Mouse (Mus musculus): ENCODE measurements at regions not wholly inside any gene's neighbourhood (a gene's known extent, or its start where the extent isn't known, plus 50 kb on each side); places are given as distances from the start of the nearest gene placed in this dataset.
A peak's percentile ranks its signal among the peaks of the same experiment; 100 is the strongest.

DNA sequence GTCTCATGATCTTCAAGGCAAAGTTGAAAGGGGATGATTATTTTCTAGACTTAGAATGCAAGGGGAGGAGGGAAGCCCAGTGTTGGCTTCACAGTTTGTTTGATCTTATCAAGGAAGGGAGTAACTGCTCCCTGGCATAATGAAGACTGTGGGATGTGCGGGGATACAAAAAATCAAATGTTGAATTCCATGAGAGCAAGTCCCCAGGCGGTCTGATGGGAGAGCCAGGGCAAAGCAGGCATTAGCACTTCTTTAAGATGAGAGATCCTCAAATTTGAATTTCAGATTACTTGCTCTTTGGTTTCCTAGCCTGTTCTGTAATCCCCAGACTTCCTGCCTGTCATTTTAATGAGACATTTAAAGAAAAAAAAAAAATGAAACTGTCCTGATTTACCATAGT lies 525.6 kb upstream of the Man1a start:
- Histone ChIP-seq H3K4me3 (replicated peaks; ENCODE audit: low read length) (no peak overlapping the region), H3K27me3 (ENCODE audit: insufficient read depth, low read length) (no peaks in the 10 kb centered on the region), H3K9me3 (ENCODE audit: low read length) (no peaks in the 10 kb centered on the region), H3K36me3 (ENCODE audit: insufficient read depth, low read length) (no peaks in the 10 kb centered on the region), H3K4me1 (replicated peaks; ENCODE audit: low read depth, low read length) (no peaks in the 10 kb centered on the region)
- TF ChIP-seq POU5F1 (IDR thresholded peaks at IDR 0.05; ENCODE audit: borderline replicate concordance, low read length): no peak

DNA sequence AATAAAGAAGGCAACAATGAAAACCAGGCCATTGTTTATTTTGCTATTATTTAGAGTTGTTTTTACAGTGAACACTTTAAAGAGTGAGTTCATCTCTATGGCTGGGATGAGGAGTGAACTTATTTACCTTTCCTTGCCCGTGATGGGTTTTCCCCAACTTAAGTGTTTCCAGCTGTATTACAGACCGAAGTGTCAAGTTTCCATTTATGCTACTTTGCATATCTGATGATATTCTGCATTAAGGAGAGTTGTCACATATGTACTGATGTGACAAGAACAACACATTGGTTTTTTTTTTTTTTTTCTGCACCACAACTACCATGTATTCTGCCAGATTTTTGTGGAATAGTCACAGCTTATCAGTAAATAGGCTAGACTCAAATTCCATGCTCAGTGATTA lies 518.7 kb upstream of the Man1a start:
- Histone ChIP-seq H3K9me3 (ENCODE audit: low read length) (peaks cover 22% of the 10 kb centered on the region), H3K4me1 (replicated peaks; ENCODE audit: low read depth, low read length) (no peaks in the 10 kb centered on the region), H3K36me3 (ENCODE audit: insufficient read depth, low read length) (no peaks in the 10 kb centered on the region), H3K4me3 (replicated peaks; ENCODE audit: low read length) (no peak overlapping the region), H3K27me3 (ENCODE audit: insufficient read depth, low read length) (no peaks in the 10 kb centered on the region)
- TF ChIP-seq NANOG (IDR thresholded peaks at IDR 0.05; ENCODE audit: borderline replicate concordance, low read length) (no peak), POU5F1 (IDR thresholded peaks at IDR 0.05; ENCODE audit: borderline replicate concordance, low read length) (no peak)

DNA sequence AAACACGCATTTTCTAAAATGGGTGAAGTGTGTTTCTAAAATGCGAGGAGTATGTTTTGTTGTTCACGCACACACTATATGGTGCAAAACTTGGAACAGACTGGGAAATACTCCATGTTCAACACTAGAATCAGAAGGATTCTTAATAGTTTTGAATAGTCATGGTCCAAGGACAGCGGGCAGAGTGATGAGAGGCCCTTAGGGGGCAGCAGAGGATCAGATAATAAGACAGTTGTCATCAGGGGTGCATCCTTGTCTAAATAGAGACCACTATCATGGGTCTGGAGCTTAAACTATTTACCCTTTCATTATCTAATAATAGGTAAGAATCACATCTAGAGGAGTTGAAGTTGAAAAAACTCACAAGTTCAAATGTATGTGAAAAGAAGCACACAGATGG lies 482.2 kb upstream of the Man1a start:
- no peaks in the 10 kb centered on the region for H3K9me3 ChIP-seq (ENCODE audit: low read length)
- no peaks in the 10 kb centered on the region for H3K27me3 ChIP-seq (ENCODE audit: insufficient read depth, low read length)
- no peaks in the 10 kb centered on the region for H3K36me3 ChIP-seq (ENCODE audit: insufficient read depth, low read length)
- H3K4me1 ChIP-seq (replicated peaks; ENCODE audit: low read depth, low read length): no peaks in the 10 kb centered on the region
- TF ChIP-seq POU5F1 (IDR thresholded peaks at IDR 0.05; ENCODE audit: borderline replicate concordance, low read length) (no peak), CTCF (conservative IDR thresholded peaks at IDR 0.05; ENCODE audit: low read length) (peak; percentile 36)
- no peak overlapping the region for H3K4me3 ChIP-seq (replicated peaks; ENCODE audit: low read length)

DNA sequence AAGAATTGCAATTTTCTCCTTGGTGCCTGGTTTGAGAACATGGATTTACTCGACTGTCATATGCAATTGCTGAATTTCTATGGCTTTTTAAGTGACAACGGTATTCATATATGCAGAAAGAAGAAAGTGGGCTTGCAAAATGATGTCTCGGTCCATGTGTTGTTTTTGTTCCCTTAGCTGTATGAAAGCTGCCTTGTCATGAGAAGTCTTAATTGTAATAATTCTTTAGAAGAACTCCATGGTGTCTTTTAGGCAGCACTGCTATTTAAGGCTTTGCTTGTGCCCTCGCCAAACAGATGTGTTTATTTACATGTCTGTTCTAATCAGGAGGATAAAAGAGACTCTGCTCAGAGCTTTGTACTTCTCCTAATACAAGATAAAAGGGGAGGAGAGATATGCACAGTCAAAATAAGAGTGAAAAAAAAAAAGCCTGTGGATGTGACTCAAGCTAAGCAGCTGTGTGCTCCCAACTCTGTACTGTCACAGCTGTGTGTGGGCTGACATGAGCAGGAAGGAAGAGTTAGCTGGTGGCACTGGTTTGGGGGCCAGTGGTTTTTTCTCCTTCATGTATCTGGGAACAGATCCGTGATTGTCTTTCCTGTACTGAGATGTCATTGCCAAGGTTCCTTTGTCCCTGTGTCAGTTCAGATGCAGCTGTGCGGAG lies 475.5 kb upstream of the Man1a start:
- Histone ChIP-seq H3K4me3 (replicated peaks; ENCODE audit: low read length) (no peak overlapping the region), H3K4me1 (replicated peaks; ENCODE audit: low read depth, low read length) (0 out of 2 replicates have a peak, but pooled peaks cover 6% of the 10 kb centered on the region), H3K36me3 (ENCODE audit: insufficient read depth, low read length) (no peaks in the 10 kb centered on the region), H3K27me3 (ENCODE audit: insufficient read depth, low read length) (no peaks in the 10 kb centered on the region), H3K9me3 (ENCODE audit: low read length) (no peaks in the 10 kb centered on the region)
- no peak for TF ChIP-seq POU5F1 (IDR thresholded peaks at IDR 0.05; ENCODE audit: borderline replicate concordance, low read length)
- no peak for TF ChIP-seq NANOG (IDR thresholded peaks at IDR 0.05; ENCODE audit: borderline replicate concordance, low read length)
- no peak for TF ChIP-seq CTCF (conservative IDR thresholded peaks at IDR 0.05; ENCODE audit: low read length)

DNA sequence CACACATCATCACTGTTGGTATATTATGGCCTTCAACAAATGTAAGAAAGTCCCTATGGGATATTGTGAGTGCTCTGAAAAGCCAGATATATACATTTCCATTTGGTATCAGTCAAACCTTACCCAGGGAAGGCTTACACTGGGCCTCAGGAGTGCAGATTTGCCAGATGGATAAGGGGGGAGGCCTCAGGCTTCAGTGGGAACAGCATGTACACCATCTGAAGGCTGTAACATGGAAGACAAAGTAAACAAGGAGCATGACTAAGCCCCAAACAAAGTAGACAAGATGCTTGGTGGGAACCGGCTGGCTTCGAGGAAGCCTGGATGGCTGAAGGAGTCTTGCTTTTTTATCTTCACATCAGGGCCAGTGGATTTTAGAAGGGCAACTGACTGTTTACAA lies 474.3 kb upstream of the Man1a start:
- Histone ChIP-seq H3K9me3 (ENCODE audit: low read length) (no peaks in the 10 kb centered on the region), H3K4me3 (replicated peaks; ENCODE audit: low read length) (no peak overlapping the region), H3K4me1 (replicated peaks; ENCODE audit: low read depth, low read length) (0 out of 2 replicates have a peak, but pooled peaks cover 6% of the 10 kb centered on the region), H3K27me3 (ENCODE audit: insufficient read depth, low read length) (no peaks in the 10 kb centered on the region), H3K36me3 (ENCODE audit: insufficient read depth, low read length) (no peaks in the 10 kb centered on the region)
- TF ChIP-seq CTCF (conservative IDR thresholded peaks at IDR 0.05; ENCODE audit: low read length) (no peak), POU5F1 (IDR thresholded peaks at IDR 0.05; ENCODE audit: borderline replicate concordance, low read length) (no peak), NANOG (IDR thresholded peaks at IDR 0.05; ENCODE audit: borderline replicate concordance, low read length) (no peak)

DNA sequence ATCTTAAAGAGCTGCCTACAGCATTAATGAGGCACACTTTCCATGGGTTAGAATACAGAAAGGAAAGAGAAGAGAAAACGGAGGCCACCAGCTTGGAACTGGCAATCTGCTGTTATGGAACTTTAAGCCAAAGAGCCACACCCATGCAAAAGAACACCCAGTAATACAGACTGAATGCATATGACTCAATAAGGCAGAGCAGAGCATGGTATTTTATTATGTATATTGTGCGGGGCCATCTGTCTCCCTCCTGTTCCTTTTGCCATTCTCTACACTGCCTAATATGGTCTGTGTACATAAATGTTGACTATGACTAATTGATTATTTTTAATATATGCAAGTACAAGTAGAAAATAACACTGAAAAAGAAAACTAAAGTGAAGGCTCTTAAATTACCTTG lies 472.6 kb upstream of the Man1a start:
- Histone ChIP-seq H3K4me3 (replicated peaks; ENCODE audit: low read length) (no peak overlapping the region), H3K9me3 (ENCODE audit: low read length) (peaks cover 5% of the 10 kb centered on the region; the same call in 1 of the 2 replicates), H3K36me3 (ENCODE audit: insufficient read depth, low read length) (no peaks in the 10 kb centered on the region), H3K4me1 (replicated peaks; ENCODE audit: low read depth, low read length) (0 out of 2 replicates have a peak, but pooled peaks cover 6% of the 10 kb centered on the region), H3K27me3 (ENCODE audit: insufficient read depth, low read length) (no peaks in the 10 kb centered on the region)
- no peak for TF ChIP-seq POU5F1 (IDR thresholded peaks at IDR 0.05; ENCODE audit: borderline replicate concordance, low read length)
- TF ChIP-seq CTCF (conservative IDR thresholded peaks at IDR 0.05; ENCODE audit: low read length): no peak
- TF ChIP-seq NANOG (IDR thresholded peaks at IDR 0.05; ENCODE audit: borderline replicate concordance, low read length): no peak

DNA sequence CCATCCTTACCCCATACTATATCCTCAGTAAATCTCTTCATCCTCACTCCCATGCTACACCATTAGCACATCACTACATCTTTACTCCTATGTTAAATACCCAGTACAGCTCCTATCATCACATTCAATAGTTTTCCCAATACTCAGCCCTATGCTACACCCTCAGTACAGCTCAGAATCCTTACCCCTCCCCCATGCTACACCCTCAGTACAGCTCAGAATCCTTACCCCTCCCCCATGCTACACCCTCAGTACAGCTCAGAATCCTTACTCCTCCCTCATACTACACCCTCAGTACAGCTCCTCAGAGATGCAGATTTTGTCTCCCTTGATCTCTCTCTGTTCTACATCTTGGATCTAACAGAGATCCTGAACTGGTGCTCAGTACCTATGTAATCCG lies 472.1 kb upstream of the Man1a start:
- Histone ChIP-seq H3K4me3 (replicated peaks; ENCODE audit: low read length) (no peak overlapping the region), H3K9me3 (ENCODE audit: low read length) (peaks cover 9% of the 10 kb centered on the region), H3K36me3 (ENCODE audit: insufficient read depth, low read length) (no peaks in the 10 kb centered on the region), H3K4me1 (replicated peaks; ENCODE audit: low read depth, low read length) (0 out of 2 replicates have a peak, but pooled peaks cover 6% of the 10 kb centered on the region), H3K27me3 (ENCODE audit: insufficient read depth, low read length) (no peaks in the 10 kb centered on the region)
- TF ChIP-seq POU5F1 (IDR thresholded peaks at IDR 0.05; ENCODE audit: borderline replicate concordance, low read length): no peak
- no peak for TF ChIP-seq NANOG (IDR thresholded peaks at IDR 0.05; ENCODE audit: borderline replicate concordance, low read length)

DNA sequence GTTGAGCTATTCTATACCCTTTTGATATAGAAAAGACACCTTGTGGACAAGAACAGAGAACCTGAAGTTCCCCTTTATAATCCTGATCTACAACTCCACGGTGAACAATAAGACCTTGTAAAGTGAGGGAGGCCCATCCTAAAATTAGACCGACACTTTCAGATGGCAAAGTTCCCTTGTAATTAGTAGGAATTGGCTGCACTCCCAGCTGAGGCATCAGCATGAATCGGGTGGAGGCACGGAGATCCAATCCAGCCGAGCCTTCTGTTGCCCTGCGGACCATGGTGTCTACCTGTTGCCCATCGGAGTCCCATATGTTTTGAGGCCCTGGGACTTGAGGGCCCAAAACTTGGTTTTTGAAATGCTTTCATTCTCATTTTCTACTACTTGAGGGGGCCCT lies 456.2 kb upstream of the Man1a start:
- TF ChIP-seq POU5F1 (IDR thresholded peaks at IDR 0.05; ENCODE audit: borderline replicate concordance, low read length) (no peak), CTCF (conservative IDR thresholded peaks at IDR 0.05; ENCODE audit: low read length) (no peak), NANOG (IDR thresholded peaks at IDR 0.05; ENCODE audit: borderline replicate concordance, low read length) (no peak)
- H3K4me3 ChIP-seq (replicated peaks; ENCODE audit: low read length): no peak overlapping the region
- no peaks in the 10 kb centered on the region for H3K4me1 ChIP-seq (replicated peaks; ENCODE audit: low read depth, low read length)
- no peaks in the 10 kb centered on the region for H3K36me3 ChIP-seq (ENCODE audit: insufficient read depth, low read length)
- H3K9me3 ChIP-seq (ENCODE audit: low read length): peaks cover 78% of the 10 kb centered on the region
- H3K27me3 ChIP-seq (ENCODE audit: insufficient read depth, low read length): no peaks in the 10 kb centered on the region

DNA sequence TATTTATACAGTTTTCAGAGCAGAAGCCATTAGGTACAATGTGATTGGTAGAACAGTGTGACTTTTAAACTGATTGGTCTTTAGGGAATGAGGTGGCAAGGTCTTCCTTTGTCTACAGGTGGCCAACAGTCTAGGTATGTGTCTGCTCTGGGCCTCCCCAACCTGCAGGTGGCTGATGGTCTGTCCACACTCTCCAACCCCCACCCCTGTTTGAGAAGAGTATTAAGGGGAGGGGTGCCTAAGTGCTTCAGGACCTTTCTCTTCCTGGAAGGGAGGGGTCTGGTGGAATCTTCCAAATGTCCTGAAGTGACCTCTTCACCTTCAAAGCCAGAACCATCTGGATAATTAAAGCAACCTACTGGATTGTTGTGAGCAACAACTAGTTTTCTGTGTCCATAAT lies 434.4 kb upstream of the Man1a start:
- TF ChIP-seq NANOG (IDR thresholded peaks at IDR 0.05; ENCODE audit: borderline replicate concordance, low read length): no peak
- TF ChIP-seq CTCF (conservative IDR thresholded peaks at IDR 0.05; ENCODE audit: low read length): no peak
- no peak for TF ChIP-seq POU5F1 (IDR thresholded peaks at IDR 0.05; ENCODE audit: borderline replicate concordance, low read length)
- Histone ChIP-seq H3K9me3 (ENCODE audit: low read length) (peaks cover 5% of the 10 kb centered on the region; the same call in 1 of the 2 replicates), H3K4me1 (replicated peaks; ENCODE audit: low read depth, low read length) (peaks cover 8% of the 10 kb centered on the region), H3K4me3 (replicated peaks; ENCODE audit: low read length) (no peak overlapping the region), H3K36me3 (ENCODE audit: insufficient read depth, low read length) (no peaks in the 10 kb centered on the region), H3K27me3 (ENCODE audit: insufficient read depth, low read length) (no peaks in the 10 kb centered on the region)

Data from E14TG2a.4 (cell line).